Mouse (Mus musculus) yolk sac, embryonic 10.5 days (tissue): ENCODE data around the gene Chrm1.
A peak's percentile ranks its signal among the peaks of the same experiment; 100 is the strongest.

ENCODE experiments used
- DNase-seq: peaks from one replicate; pipeline ENCODE4 v3.0.0-alpha.2; 2017; ENCODE audit warnings: low spot score

The Chrm1 gene

GRCm38 (mm10) chr19:8683627-8684026, 20.0 kb downstream of the Chrm1 start:
- no peak for DNase-seq

GRCm38 (mm10) chr19:8691871-8692539, 28.4 kb downstream of the Chrm1 start:
- DNase-seq = no peak

- DNase-seq = no peak
Observed at GRCm38 (mm10) chr19:8692740-8693139, 29.2 kb downstream of the Chrm1 start.

- DNase-seq = peak; percentile 47
Observed at GRCm38 (mm10) chr19:8695330-8695729, 31.7 kb downstream of the Chrm1 start.

- no peak for DNase-seq
Observed at GRCm38 (mm10) chr19:8699652-8700051, 36.1 kb downstream of the Chrm1 start.

- no peak for DNase-seq
Observed at GRCm38 (mm10) chr19:8702458-8702857, 38.9 kb downstream of the Chrm1 start.

- no peak for DNase-seq
Observed at GRCm38 (mm10) chr19:8703571-8703970, 40.0 kb downstream of the Chrm1 start.

- no peak for DNase-seq
Observed at GRCm38 (mm10) chr19:8705026-8705708, 41.6 kb downstream of the Chrm1 start.

- DNase-seq = no peak
Observed at GRCm38 (mm10) chr19:8706132-8706667, 42.6 kb downstream of the Chrm1 start.

GRCm38 (mm10) chr19:8706930-8707329, 43.3 kb downstream of the Chrm1 start:
- no peak for DNase-seq

- no peak for DNase-seq
Observed at GRCm38 (mm10) chr19:8708954-8709353, 45.4 kb downstream of the Chrm1 start.

- no peak for DNase-seq
Observed at GRCm38 (mm10) chr19:8710057-8710456, 46.5 kb downstream of the Chrm1 start.

- no peak for DNase-seq
Observed at GRCm38 (mm10) chr19:8711506-8711905, 47.9 kb downstream of the Chrm1 start.

GRCm38 (mm10) chr19:8711949-8712869, 48.6 kb downstream of the Chrm1 start:
- no peak for DNase-seq

GRCm38 (mm10) chr19:8712870-8713305, 49.3 kb downstream of the Chrm1 start:
- peak; percentile 92 for DNase-seq

- DNase-seq = peak; percentile 91
Observed at GRCm38 (mm10) chr19:8713306-8713996, 49.9 kb downstream of the Chrm1 start.

- DNase-seq = no peak
Observed at GRCm38 (mm10) chr19:8713997-8714652, 50.5 kb downstream of the Chrm1 start.

- DNase-seq = peak; percentile 64
Observed at GRCm38 (mm10) chr19:8714653-8715481, 51.3 kb downstream of the Chrm1 start.

GRCm38 (mm10) chr19:8715868-8716766, 52.5 kb downstream of the Chrm1 start:
- no peak for DNase-seq
